Mouse (Mus musculus) neural tube, embryonic 13.5 days (tissue): ENCODE results near the gene Gm13889. TPM values are rescaled to one million over a fixed set of nuclear protein-coding genes. Genes with fewer than 3 reads are reported as not detected.

Experiments
- ATAC-seq: fragments of 200-750 bp; cut with Nextera tagmentation; 2 replicates; pipeline ENCODE4 v1.8.0; 2017; ENCODE audit warnings: low read depth, mild to moderate bottlenecking, moderate TSS enrichment, moderate library complexity
- H3K27ac ChIP-seq: fragments of 300-500 bp; sonication (generic); replicated peaks from 2 replicates; pipeline ENCODE4 v1.5.1; 2015; ENCODE audit warnings: moderate library complexity, mild to moderate bottlenecking, inconsistent platforms
- H3K27me3 ChIP-seq: fragments of 300-500 bp; sonication (generic); 2 replicates; pipeline ENCODE4 v1.6.1; 2015; ENCODE audit warnings: mild to moderate bottlenecking, inconsistent platforms
- H3K36me3 ChIP-seq: fragments of 300-500 bp; sonication (generic); 2 replicates; pipeline ENCODE4 v1.6.1; 2015; ENCODE audit warnings: mild to moderate bottlenecking, inconsistent platforms
- H3K4me1 ChIP-seq: fragments of 300-500 bp; sonication (generic); replicated peaks from 2 replicates; pipeline ENCODE4 v1.6.1; 2015; ENCODE audit warnings: inconsistent platforms
- H3K4me2 ChIP-seq: fragments of 300-500 bp; sonication (generic); 2 replicates; pipeline ENCODE4 v1.6.1; 2015; ENCODE audit warnings: inconsistent platforms, mild to moderate bottlenecking, moderate library complexity
- H3K4me3 ChIP-seq: fragments of 300-500 bp; sonication (generic); 2 replicates; pipeline ENCODE4 v1.5.1; 2015; ENCODE audit warnings: mild to moderate bottlenecking, inconsistent platforms
- H3K9ac ChIP-seq: fragments of 300-500 bp; sonication (generic); 2 replicates; pipeline ENCODE4 v1.6.1; 2015; ENCODE audit warnings: moderate library complexity, mild to moderate bottlenecking, inconsistent platforms
- H3K9me3 ChIP-seq: fragments of 300-500 bp; sonication (generic); 2 replicates; pipeline ENCODE4 v1.6.1; 2016; ENCODE audit warnings: inconsistent platforms
- WGBS: fragments of 180-500 bp; shearing (Covaris S2); methylation state at CpG from one replicate; pipeline ENCODE4 v1.1.7; 2015; 5-methylcytosine and 5-hydroxymethylcytosine counted together
- polyA plus RNA-seq: library from polyadenylated mRNA; unstranded; fragments of >200 nt; fragmentation: Nextera tagmentation; extraction: Ambion mirVana; gene quantifications from 2 replicates; pipeline ENCODE4 v1.2.1, GENCODE M21; 2015

Gm13889 gene
- polyA plus RNA-seq = 10.7 and 11.0 TPM in 2 replicates

DNA sequence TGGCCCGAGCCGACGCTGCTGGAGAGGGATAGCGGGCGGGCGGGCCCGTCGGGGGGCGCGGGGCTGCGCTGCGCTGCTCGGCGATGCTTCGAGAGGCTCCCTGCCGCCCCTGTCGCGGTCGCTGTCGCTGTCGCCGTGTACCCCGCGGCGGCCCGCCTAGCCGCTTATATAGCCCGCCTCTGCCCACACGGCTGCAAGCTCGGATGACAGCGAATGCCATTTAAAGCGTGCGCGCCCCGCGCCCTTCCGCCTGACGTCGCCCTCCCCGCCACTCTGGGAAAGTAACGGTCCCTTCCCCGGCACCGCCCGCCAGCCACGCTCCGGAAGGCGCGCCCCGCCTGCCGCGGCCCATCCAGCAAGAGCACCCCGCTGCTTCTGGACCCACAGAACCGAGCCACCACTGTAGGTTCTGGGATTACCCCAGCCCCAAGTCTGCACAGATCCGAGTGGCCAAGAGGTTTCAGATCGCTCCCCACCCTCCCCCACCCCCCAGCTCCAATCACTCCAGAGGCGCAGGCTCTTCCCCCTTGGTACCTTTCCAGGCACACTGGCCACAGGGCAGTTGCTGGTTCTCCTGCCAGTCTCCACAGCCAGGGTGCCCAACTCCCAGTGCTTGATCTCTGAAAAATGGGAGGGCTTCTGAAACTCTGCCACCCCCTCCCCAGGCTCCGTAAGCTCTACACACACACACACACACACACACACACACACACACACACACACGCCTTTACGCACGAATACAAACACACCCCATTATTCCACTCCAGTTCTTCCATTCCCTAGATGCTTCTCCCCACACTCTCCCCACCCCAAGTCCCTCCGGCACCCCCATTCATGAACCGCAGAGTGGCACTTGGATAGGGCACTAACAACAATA lies at the start of gene Gm13889:
Gene Gm13889 (minus strand): TSS at position 294 of the 877 bp plus-strand sequence.
- Histone ChIP-seq H3K4me2 (peak within 1 kb of the TSS; percentile 93), H3K27ac (peak within 1 kb of the TSS; percentile 85), H3K9ac (peak within 1 kb of the TSS; percentile 89), H3K36me3 (no peaks in the 10 kb centered on the region), H3K27me3 (peaks cover 51% of the 10 kb centered on the region), H3K9me3 (no peaks in the 10 kb centered on the region), H3K4me1 (peaks cover 44% of the 10 kb centered on the region), H3K4me3 (peak within 1 kb of the TSS; percentile 68)
- peak; percentile 70 for ATAC-seq
- 1% methylated on average over 58 of the region's 62 CpGs for WGBS

DNA sequence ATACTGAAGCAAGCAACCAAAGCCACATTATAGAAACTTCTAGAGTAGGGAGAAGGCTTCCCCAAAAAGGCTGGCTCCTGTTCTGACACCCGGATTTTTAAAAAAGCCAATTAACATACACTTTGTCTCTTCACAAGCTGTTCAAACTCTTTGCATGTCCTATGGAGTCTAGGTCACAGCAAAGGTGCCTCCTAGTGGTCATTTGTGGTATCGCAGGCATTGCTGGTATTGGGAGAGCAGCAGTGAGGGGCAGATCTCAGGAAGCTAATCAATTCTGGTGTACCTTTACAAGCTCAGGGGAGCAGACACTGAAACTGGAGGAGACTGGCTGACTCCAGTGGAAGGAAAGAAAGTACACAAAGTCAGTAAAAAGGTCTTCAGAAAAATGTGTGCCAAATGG lies 45.3 kb upstream of the Gm13889 start:
- Histone ChIP-seq H3K27ac (no peak overlapping the region), H3K9ac (no peak overlapping the region), H3K36me3 (peaks cover 87% of the 10 kb centered on the region), H3K4me2 (no peak overlapping the region), H3K4me3 (no peak overlapping the region), H3K27me3 (no peaks in the 10 kb centered on the region), H3K4me1 (no peaks in the 10 kb centered on the region), H3K9me3 (no peaks in the 10 kb centered on the region)
- peak; percentile 84 for ATAC-seq
- WGBS = 8% methylated on average over 2 of the region's 2 CpGs

DNA sequence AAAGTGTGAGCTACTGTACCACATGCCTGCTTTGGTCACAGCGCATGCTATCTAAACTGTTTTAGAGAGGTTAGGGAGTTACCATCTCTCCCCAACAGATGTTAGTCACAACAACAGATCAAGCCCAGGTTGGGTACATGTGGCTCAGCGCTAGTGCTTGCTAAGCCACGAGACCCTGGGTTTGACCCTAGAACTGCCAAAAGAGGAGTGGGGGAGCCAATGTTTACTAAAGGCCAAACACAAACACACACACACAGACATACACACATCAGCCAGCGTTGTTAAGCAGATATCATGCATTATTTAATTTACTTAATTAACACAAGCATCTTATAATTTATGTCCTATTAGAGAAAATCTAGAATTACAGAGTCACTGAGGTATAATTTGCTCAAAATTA lies 44.9 kb upstream of the Gm13889 start:
- peak; percentile 27; the same call in 1 of the 2 replicates for ATAC-seq
- no peaks in the 10 kb centered on the region for H3K27me3 ChIP-seq
- H3K9me3 ChIP-seq = no peaks in the 10 kb centered on the region
- H3K4me3 ChIP-seq = no peak overlapping the region
- no peaks in the 10 kb centered on the region for H3K4me1 ChIP-seq
- no peak overlapping the region for H3K4me2 ChIP-seq
- H3K36me3 ChIP-seq = peaks cover 87% of the 10 kb centered on the region
- WGBS = 84% methylated on average over 4 of the region's 4 CpGs
- H3K27ac ChIP-seq = no peak overlapping the region
- no peak overlapping the region for H3K9ac ChIP-seq

DNA sequence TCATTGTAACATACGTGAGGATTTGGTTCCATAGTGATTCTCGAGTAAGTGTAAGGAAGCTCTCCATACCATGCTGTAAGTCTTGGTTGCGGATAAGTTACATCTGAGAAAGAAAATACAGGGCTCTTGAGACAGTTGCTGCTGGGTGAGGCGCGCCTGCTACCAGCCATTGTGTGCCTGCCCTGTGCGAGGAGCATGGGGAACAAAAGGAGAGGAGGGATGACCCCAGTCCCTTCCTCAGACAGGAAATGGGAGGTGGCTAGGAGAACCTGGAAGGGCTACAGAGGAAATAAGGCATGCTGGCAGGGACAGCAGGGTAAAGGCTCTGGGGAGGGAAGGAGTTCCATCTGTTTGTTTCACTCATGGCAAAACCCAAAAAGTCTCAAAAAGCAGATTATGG lies 44.4 kb upstream of the Gm13889 start:
- no peak overlapping the region for H3K4me3 ChIP-seq
- 83% methylated on average over 6 of the region's 6 CpGs for WGBS
- no peaks in the 10 kb centered on the region for H3K4me1 ChIP-seq
- H3K9me3 ChIP-seq = no peaks in the 10 kb centered on the region
- no peaks in the 10 kb centered on the region for H3K27me3 ChIP-seq
- H3K4me2 ChIP-seq = no peak overlapping the region
- no peak overlapping the region for H3K27ac ChIP-seq
- H3K36me3 ChIP-seq = peaks cover 87% of the 10 kb centered on the region
- no peak overlapping the region for H3K9ac ChIP-seq
- no peak for ATAC-seq

DNA sequence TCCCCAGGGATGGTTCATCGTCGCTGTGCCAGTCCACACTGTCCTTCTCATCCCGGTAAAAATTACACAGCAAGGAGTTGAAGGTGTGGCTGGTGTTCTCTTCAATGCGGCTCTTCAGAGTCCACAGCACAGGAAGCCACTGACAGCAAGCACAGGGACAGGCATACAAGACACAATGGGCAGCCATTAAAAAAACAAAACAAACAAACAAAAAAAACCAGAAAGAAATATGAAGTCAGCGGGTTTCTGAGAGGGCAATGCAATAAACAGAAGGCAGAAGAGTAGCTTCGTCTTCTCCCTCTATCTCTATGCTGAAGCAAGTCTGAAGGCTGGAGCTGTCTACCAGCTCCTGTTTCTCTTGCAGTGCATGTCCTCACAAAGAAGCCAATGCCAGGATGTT lies 39.3 kb upstream of the Gm13889 start, which contains the start of gene Gm27027:
Gene Gm27027 (minus strand): TSS at position 101 of the 400 bp plus-strand sequence.
- Histone ChIP-seq H3K27ac (no peak within 1 kb of the TSS), H3K4me2 (no peak within 1 kb of the TSS), H3K9me3 (no peaks in the 10 kb centered on the region), H3K4me1 (peaks cover 20% of the 10 kb centered on the region), H3K36me3 (peaks cover 82% of the 10 kb centered on the region), H3K9ac (no peak within 1 kb of the TSS), H3K4me3 (no peak within 1 kb of the TSS), H3K27me3 (no peaks in the 10 kb centered on the region)
- 84% methylated on average over 6 of the region's 6 CpGs for WGBS
- ATAC-seq = no peak

DNA sequence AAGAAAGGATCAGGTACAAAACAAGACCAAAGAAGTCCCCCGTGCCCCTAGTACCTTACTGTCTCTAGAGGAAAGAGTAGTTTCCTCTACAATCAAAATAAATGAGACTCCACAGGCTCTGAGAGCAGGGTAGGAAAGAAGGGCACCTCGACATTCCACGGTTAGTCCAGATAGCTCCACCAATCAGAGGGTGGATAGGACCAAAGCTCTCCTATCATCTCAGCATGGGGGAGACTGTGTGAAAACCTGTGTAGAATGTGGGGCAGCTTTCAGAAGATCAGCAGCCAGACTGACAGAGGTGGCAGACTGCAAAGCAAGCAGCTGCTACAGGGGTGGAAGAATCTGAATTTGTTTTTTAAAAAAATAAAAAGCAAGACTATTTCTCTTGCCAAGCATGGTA lies 35.8 kb upstream of the Gm13889 start:
- no peaks in the 10 kb centered on the region for H3K9me3 ChIP-seq
- ATAC-seq = no peak; the same call in 1 of the 2 replicates
- no peaks in the 10 kb centered on the region for H3K27me3 ChIP-seq
- 0 out of 2 replicates have a peak overlapping the region, but pooled peaks have one; percentile 13 for H3K9ac ChIP-seq
- H3K27ac ChIP-seq = peak overlapping the region; percentile 63
- H3K36me3 ChIP-seq = peaks cover 85% of the 10 kb centered on the region
- WGBS = 42% methylated on average over 3 of the region's 3 CpGs
- no peak overlapping the region for H3K4me3 ChIP-seq
- peaks cover 20% of the 10 kb centered on the region for H3K4me1 ChIP-seq
- H3K4me2 ChIP-seq = no peak overlapping the region

DNA sequence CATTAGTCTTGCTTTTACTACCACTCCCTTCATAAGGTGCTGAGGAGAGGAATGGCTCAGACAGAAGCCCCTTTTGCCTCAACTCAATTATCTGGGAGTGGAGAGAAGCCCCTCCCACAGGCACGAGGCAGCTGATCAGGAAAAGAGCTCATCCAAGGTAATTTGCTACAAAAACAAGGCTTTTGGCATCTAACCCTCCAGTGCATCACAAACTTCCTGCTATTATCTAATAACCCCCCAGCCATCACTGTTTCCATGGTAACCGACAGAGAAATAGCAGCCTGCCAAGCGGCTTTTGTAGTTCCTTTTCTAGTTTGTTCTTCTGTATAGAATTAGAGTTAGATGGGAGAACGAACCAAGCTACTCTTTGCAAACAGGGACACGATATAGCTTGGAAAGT lies 35.3 kb upstream of the Gm13889 start:
- peak; percentile 43 for ATAC-seq
- Histone ChIP-seq H3K27me3 (no peaks in the 10 kb centered on the region), H3K4me3 (no peak overlapping the region), H3K4me2 (no peak overlapping the region), H3K36me3 (peaks cover 85% of the 10 kb centered on the region), H3K9me3 (no peaks in the 10 kb centered on the region), H3K4me1 (peaks cover 20% of the 10 kb centered on the region), H3K9ac (0 out of 2 replicates have a peak overlapping the region, but pooled peaks have one; percentile 13), H3K27ac (peak overlapping the region; percentile 63)
- WGBS = 23% methylated on average over 5 of the region's 5 CpGs

DNA sequence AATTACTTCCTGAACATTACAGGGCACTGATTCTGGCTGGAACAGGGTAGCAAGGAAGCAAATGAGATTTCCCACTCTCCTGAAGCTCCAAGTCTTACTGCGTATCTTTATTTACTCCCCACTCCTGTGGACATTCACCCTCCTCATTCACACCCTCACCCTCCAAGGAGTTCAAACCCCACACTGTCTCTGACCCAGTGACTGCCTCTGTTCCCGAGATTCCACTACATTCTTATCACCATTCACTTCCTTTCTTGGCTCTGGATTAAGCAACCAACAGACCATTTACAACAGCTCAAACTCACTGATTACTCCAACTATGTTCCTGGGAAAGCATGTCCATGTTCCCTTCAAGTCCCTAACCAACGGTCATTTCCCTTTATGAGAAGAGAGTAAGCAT lies 34.3 kb upstream of the Gm13889 start:
- no peak overlapping the region for H3K4me2 ChIP-seq
- H3K27ac ChIP-seq = 0 out of 2 replicates have a peak overlapping the region, but pooled peaks have one; percentile 6
- H3K27me3 ChIP-seq = no peaks in the 10 kb centered on the region
- WGBS = 91% methylated on average over 3 of the region's 3 CpGs
- H3K4me1 ChIP-seq = peaks cover 20% of the 10 kb centered on the region
- peaks cover 85% of the 10 kb centered on the region for H3K36me3 ChIP-seq
- H3K9ac ChIP-seq = no peak overlapping the region
- ATAC-seq = no peak
- no peak overlapping the region for H3K4me3 ChIP-seq
- H3K9me3 ChIP-seq = no peaks in the 10 kb centered on the region

DNA sequence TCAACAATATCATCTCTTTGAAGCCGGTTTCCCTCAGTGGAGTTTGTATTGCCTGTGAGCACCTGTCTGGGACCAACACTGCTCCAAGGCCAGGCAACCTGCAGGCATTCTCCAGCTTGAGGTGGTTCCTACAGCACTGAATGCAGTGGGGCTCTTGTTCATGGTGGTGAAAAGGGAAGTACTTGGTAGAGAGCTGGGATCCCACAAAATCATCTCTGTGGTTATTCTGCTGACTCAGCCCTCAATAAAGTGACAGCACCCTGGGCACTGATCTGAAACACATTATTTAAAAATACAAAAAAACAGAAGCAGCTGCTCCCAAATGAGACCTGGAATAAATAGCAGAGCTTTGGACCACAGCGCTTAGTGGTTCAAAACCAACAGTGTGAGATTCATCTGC lies 31.4 kb upstream of the Gm13889 start:
- 99% methylated on average over 2 of the region's 2 CpGs for WGBS
- no peaks in the 10 kb centered on the region for H3K9me3 ChIP-seq
- no peak for ATAC-seq

DNA sequence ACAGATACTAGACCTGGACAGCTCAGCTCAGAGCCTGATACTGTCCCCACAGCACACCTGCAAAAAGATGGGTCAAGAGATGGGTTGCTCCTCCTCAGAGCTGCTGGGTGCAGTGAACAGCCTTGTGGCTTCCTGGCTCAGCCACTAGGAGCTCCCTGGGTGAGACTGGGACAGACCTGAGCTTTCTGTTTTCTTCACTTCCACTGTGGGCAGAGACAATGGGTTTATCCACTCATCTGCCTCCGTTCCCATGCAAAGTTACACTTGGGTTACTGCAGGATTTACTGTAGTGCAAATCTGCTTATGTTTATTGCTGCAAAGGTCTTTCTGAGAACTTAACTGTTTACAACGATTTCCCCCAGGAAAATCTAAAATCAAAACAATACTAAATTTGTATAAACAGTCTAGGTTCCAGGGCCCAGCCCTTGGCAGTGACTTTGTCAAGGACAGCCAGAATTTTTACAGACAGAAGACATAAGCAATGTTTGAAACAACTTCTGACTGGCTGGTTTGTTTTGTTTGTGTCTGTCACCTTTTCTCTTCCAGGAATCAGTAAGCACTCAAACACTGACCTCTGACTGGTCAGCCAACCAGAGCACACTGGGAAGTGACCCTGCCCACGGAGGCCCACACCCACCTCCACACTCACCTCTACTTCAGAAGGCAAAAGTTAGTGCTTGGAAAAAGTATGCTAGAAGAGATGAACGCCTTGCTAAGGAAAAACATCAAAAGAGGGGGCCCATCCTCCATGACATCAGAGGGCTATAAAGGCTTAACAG lies 25.6 kb upstream of the Gm13889 start:
- no peaks in the 10 kb centered on the region for H3K27me3 ChIP-seq
- ATAC-seq = no peak
- 93% methylated on average over 4 of the region's 4 CpGs for WGBS
- H3K36me3 ChIP-seq = peaks cover 73% of the 10 kb centered on the region
- H3K4me2 ChIP-seq = no peak overlapping the region
- H3K27ac ChIP-seq = no peak overlapping the region
- peaks cover 10% of the 10 kb centered on the region for H3K4me1 ChIP-seq
- no peak overlapping the region for H3K4me3 ChIP-seq
- H3K9ac ChIP-seq = no peak overlapping the region
- H3K9me3 ChIP-seq = no peaks in the 10 kb centered on the region

More for the DNA sequence above, 31.4 kb upstream of the Gm13889 start:
- no peak overlapping the region for H3K4me2 ChIP-seq
- H3K4me1 ChIP-seq = peaks cover 20% of the 10 kb centered on the region
- H3K27me3 ChIP-seq = no peaks in the 10 kb centered on the region
- peaks cover 67% of the 10 kb centered on the region for H3K36me3 ChIP-seq
- H3K9ac ChIP-seq = no peak overlapping the region
- H3K4me3 ChIP-seq = no peak overlapping the region
- H3K27ac ChIP-seq = no peak overlapping the region

DNA sequence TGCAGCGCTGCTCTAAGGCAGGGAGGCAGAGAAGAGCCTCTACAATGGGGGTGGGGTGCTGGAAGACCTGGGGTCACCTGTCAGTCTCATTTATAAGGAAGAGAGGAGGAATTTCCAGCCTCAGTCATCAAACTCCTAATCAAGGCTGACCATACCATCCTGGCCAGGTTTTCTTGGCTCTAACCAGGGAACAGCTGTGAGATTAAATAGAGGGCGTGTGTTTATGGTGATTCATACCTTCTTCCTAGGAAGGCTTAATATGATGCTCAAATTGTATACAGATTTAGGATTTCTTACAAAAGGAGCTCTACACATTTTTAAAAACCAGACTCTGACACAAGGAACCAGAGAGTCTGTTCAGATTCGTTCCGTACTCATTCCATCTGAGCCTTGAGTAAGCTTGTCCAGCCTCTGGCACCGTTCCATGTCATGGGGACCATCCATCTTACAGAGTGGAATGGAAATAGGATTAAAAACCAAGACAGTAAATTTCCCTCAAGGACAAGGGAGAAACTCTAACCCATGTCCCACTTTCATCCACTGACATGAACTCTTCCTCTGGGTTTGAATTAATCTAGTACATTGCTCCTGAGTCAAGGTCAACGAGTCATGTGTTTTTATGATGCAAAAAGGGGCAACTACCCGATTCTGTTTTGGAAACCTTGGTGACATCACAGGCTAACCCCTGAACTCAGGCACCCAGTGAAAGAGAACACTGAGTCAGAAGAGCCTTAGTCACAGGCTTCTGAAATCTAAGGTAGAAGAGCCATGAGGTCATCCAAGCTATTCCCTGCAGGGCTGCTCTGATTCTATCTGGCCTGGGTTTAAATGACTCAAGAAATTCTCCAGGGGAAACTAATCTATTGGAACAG lies 22.5 kb upstream of the Gm13889 start:
- ATAC-seq = no peak
- Histone ChIP-seq H3K27ac (0 out of 2 replicates have a peak overlapping the region, but pooled peaks have one; percentile 49), H3K4me2 (no peak overlapping the region), H3K4me1 (peaks cover 37% of the 10 kb centered on the region), H3K9ac (no peak overlapping the region), H3K27me3 (no peaks in the 10 kb centered on the region), H3K9me3 (no peaks in the 10 kb centered on the region), H3K4me3 (no peak overlapping the region), H3K36me3 (peaks cover 54% of the 10 kb centered on the region)
- WGBS = 88% methylated on average over 7 of the region's 7 CpGs
